Mouse (Mus musculus): ENCODE data around the gene Gpx1.
"Not testable (repeated sequence)": the region's sequence is repeated elsewhere in the genome, so short reads cannot be mapped to it uniquely, and the experiment has no call there.

Gene Gpx1

DNA sequence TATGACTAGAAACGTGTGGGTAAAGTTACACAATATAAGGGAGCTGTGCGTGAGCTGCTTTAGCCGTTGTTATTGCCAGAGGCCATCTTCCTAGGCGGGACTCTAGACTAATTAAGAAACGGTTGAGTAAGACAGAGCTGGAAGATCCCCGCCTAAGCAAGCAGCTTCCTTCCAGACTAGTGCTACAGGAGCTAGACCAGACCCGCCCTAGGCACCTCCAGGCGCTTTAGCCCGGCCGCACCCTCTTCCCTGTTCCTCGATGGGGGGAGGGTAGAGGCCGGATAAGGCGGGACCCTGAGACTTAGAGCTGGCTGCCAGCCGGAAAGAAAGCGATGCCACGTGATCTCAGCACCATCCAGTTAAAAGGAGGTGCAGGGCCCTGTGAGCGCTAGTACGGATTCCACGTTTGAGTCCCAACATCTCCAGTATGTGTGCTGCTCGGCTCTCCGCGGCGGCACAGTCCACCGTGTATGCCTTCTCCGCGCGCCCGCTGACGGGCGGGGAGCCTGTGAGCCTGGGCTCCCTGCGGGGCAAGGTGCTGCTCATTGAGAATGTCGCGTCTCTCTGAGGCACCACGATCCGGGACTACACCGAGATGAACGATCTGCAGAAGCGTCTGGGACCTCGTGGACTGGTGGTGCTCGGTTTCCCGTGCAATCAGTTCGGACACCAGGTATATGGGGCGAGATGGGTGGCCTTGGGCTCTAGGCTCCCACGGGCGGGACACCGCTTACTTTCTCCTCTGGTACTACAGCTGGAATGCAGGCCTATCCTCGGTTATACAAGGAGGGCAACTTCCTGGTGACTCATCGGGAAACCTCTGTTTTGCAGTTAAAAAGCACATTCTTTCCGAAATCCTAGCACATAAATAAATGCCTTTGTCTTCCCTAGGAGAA lies at the start of gene Gpx1:
TSS of gene Gpx1 (plus strand) at position 18 of the 896 bp plus-strand sequence.
- peak; percentile 89 to 95 for DNase-seq (ENCODE audit: low spot score in 2 of 2)

DNA sequence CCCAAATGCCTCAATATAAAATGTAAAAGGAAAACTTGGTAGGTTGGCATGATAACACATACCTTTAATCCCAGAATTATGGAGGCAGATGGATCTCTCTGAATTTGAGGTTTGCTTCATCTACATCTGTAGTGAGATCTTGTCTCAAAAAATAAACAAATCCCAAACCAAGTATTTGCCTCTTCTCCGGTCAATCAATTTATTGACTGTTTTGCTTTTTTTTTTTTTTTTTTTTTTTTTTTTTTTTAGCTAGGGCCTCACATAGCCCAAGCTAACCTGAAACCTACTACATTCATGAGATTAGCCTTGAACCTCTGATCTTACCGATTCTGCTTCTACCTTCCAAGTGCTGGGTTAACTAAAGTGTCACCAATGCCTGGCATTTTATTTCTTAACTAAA lies 49.4 kb upstream of the Gpx1 start:
- DNase-seq (ENCODE audit: low spot score in 2 of 2) = no peak

DNA sequence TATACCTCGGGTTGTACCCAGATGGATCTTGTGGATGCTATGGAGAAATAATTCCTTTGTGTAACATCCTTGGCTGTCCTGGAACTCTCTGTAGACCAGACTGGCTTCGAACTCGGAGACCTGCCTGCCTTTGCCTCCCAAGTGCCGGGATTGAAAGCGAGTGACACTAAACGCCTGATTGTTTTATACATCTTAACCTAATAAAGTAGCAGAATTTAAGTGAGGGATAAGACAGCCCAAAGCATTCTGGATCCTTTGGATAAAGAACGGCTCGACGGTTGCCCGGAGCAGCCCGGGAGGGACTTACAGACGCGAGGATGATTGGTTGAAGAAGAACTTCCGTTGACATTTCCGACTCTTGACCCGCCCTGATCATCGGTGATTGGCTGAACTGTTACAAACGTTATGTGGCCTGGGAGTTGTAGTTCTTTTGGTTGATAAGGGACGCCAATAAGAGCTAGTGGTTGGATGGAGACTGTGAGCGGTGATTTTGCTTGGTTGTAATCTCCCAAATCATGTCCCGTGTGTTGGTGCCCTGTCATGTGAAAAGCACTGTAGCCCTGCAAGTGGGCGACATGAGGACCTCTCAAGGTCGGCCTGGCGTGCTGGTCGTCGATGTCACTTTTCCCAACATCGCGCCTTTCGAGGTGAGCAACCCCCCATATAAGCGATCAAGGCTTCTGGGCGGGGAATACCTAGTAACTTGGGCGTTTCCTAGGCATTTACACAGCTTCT lies 48.5 kb upstream of the Gpx1 start, which contains the start of gene Nicn1:
TSS of gene Nicn1 (plus strand) at position 414 of the 735 bp plus-strand sequence.
- DNase-seq (ENCODE audit: low spot score in 2 of 2) = peak; percentile 84 to 90

DNA sequence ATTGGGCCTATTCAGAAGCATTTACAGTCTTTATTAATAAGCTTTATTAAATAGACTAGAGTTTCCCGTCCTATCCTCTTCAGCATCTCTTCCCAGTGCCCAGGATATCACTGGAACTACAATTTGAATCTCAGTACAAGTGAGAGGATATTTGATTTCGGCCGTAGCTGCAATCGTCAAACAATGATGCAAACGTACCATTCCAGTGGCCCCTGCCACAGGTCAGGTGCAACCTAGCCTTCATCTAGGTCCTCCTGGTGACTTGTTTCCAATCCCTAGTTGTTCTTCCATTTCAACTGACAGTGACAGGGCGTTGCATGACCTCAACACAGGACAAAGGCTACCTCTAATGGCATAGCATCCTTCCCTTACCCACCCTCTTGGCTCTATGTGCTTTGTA lies 47.9 kb upstream of the Gpx1 start:
- no peak for DNase-seq (ENCODE audit: low spot score in 2 of 2)

DNA sequence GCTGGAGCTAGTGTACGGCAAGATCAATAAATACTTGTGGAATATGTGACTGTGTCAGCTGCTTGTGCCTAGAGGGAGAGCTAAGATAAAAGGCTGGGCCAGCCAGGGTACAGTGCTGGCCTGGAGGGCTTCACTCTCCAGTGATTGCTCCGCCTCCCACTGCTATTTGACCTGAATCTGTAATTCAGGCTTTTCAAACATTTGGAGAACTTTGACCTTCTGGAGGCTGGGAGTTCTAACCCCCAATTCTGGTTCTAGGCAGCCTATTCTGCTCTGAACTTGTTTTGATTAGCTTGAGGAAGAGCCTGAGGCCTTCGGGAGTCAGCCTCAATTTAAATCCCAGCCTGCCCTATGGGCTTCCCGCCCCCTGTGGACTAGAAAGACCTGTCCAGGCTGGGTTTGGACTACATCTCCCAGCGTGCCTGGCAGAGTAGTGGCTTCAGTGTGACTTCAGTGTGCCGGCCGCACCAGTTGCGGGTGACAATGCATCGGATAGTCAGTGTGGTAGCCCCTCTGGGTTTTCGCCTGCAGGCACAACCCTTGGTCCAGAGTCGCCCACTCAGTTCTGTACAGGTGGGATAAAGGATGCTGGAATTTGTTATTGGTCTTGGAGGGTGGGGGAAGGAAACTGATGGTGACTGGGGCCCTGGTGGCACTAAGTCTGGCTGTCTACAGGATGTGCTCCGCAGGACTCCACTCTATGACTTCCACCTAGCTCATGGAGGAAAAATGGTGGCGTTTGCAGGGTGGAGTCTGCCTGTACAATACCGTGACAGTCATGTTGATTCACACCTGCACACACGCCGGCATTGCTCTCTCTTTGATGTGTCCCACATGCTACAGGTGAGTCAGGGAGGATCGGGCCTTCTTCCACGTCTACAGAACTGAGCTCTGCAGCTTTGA lies 42.0 kb upstream of the Gpx1 start, which contains the start of gene Amt:
TSS of gene Amt (plus strand) at position 401 of the 903 bp plus-strand sequence.
- DNase-seq (ENCODE audit: low spot score in 2 of 2) = peak; percentile 51 to 56

DNA sequence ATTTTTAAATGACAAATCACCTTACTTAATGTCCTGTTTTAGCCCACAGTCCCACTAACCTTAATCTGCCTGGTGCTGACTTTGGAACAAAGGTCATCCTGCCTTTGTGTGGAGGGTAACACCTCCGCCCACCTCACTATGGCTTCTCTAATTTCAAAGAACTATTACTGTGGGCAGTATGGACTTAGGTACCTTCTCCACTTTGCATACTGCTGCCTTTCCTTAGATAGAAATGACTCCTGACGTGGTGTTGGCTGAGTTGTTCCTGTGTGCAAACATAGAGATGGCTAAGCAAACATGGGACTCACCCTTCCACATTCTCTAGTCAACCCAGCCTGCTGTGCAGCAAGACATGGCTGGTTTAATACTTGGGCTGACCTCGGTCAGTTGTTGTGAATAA lies 36.9 kb upstream of the Gpx1 start:
- peak; percentile 35 to 39 for DNase-seq (ENCODE audit: low spot score in 2 of 2)

DNA sequence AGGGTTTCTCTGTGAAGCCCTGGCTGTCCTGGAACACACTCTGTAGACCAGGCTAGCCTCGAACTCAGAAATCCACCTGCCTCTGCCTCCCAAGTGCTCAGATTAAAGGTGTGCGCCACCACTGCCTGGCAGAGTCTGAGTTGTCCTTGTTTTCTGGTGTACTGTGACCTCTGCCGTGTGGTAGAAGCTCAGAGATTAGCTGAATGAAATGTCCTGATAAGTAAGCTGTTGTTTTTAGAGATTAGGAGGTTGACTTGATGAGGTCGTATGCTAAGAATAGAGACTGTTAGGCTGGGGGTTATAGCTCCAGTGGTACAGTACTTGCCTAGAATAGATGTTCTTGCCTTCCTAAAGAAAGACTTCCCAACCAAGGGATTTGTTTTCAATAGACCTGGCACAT lies 34.0 kb upstream of the Gpx1 start:
- no peak for DNase-seq (ENCODE audit: low spot score in 2 of 2)

DNA sequence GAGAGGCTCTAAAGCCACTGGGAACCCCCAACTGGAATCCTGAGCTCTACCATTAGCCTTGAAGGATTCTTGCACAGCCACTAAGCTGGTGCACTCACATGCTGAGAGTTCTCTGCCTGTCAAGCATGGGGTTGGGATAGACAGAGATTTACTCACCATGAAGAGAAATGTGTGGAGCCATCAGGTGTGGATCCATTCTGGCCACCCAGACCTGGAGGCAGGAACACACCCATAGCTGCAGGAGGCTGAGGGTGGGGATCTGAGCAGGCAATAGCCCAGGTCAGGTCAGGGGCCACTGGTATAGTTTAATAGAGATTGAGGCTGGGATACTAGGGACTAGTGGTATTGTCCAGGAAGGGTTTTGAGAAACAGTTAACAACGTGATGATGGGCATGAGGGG lies 33.5 kb upstream of the Gpx1 start:
- no peak for DNase-seq (ENCODE audit: low spot score in 2 of 2)

DNA sequence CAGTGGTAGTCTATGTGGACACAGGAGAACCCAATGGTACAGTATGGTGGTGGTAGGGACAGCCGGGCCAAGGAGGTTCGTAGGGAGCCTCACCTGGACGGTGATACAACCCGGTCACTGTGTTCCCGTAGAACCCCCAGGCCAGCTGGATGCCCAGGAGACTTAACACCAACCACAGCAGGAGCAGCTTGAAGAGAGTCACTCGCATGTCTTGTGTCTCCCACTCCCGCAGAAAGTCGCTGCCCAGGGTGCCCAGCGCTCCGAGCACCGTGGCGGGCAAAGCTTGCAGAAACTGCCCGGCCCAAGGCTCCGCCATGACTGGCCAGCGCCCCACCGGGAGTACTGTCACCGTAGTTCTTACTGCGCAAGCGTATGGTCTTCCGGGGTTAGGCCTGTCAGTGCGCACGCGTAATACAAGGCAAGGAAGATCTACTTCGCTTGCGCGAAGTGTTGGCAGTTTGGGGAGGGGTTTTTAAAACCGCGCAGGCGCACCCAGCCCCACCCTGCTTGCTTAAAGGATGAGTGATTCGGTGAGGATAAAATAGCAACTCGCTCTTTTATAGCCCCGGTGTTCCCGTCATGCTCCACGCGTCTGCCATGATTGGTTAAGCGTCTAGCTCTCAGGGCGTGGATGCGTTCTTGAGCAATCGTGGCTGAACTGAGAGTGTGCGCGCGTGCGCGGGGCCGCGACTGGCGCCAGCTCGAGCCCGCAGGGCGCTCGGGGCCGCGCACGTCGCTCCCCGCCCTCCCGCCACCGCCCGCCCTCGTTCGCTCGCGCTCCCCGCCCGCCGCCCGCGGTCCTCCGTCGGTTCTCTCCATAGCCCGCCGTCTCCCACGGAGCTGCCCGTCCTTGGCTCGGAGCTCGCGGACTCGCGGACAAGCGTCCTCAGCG lies 32.8 kb upstream of the Gpx1 start, which contains the start of the genes Rhoa and Tcta:
TSS of gene Rhoa (plus strand) at position 501 of the 892 bp plus-strand sequence.
TSS of gene Tcta (minus strand) at position 532 of the 892 bp plus-strand sequence.
- peak; percentile 95 to 98 for DNase-seq (ENCODE audit: low spot score in 2 of 2)

DNA sequence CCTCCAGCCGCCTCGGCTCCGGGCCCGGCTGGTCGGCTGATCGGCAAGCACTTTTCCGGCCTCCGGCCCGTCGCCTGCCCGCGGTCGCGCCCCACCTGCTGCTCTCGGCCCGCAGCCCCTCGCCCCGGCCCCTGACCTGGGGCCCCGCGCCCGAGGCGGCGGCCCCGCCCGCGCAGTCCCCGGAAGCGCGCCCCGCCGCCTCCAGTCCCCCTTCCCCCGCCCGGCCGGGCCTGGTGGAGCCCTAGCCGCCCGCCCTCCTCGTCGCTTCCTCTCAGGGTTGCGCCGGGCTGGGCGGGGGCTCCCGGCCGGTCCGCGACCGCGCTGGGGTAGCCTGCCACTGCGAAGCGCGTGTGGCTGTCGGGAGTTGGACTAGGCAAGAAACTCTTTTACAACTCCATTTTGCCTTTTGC lies 32.1 kb upstream of the Gpx1 start:
- peak; percentile 65 to 80 for DNase-seq (ENCODE audit: low spot score in 2 of 2)

DNA sequence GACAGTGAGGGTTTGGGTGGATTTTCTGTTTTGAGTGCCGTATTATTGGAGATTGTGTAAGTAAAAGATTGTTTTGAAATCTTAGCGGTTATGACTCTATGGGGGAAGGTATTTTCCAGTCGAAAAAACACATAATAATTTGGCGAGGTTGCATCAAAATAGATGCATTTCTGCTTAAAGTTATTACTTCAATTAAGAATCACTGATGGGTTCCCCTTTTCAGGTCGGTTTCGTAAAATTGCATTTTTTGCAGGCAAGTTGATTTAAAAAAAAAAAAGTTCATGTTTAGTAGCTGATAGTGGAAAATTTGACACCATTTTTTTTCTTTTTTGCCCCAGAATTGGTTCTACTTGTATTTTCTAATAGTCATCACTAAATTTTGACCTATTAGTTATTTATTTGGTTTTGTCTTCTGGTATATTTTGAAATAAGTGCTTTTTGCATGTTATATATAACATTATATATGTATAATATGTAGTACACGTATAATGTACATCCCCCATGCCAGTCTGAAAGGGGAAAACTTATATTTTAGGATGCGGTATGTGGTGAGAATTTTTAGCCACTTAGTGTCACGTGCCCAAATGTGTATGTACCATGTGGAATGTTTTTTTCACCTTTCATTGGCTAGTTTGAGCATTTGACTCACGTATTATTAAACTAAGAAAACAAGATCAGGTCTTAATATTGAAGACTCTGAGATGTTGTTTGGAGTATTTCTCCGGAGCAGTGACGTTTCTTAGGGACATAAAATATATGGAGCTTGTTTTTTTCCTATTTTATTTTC lies 31.5 kb upstream of the Gpx1 start:
- no peak for DNase-seq (ENCODE audit: low spot score in 2 of 2)

DNA sequence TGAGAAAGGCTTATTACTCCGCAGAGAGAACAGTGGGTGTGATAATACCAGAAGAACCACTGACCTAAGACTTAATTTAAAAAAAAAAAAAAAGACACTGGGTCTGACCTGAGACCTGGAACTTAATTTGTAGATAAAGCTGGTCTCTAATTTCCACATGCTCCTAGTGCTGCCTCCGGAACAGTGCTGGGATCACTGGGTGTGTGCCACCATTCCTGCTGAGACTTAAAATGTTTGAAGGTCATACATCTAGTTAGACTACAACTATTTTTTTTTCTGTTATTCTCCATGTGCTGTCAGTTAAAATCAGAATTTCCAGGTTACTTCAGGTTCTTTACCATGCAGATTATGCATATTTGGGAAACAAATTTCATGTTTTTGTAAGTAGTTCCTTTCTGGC lies 30.6 kb upstream of the Gpx1 start:
- DNase-seq (ENCODE audit: low spot score in 2 of 2) = no peak

DNA sequence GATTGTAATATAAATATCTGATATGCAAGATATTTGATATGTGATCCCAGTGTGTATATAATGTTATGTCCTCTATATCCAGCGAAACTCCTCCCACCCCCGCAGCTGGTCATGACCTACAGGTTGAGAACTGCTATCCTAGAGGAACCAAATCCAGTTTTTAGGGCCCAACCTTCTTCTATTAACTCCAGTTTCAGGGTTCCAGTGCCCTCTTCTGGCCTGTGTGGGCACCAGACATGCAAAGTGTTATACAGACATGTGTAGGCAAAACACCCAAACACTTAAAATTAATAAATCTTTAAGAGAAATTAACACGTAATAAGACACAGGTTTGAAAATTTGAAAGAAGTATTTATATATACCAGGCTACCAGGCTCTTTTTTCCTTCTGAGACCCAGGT lies 21.1 kb upstream of the Gpx1 start:
- no peak for DNase-seq (ENCODE audit: low spot score in 2 of 2)

DNA sequence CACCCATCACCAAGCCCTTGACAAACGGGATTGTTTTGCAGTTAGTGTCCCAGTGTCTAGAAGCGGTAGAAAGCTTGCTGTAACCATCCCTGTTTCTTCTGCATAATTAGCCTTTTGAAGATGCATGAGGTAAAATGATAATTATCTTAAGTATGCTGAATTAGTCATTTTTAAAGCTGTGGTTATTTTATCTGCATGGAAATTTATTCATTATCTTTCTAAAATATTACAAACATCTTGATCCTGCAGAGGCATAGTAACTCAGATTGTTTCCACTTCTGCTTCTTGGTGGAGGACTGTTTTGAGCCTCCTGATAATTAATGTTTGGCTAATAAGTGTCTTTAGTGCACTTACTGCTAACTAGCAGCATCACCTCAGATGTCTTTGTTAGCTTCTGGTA lies 20.2 kb upstream of the Gpx1 start:
- DNase-seq (ENCODE audit: low spot score in 2 of 2) = no peak

DNA sequence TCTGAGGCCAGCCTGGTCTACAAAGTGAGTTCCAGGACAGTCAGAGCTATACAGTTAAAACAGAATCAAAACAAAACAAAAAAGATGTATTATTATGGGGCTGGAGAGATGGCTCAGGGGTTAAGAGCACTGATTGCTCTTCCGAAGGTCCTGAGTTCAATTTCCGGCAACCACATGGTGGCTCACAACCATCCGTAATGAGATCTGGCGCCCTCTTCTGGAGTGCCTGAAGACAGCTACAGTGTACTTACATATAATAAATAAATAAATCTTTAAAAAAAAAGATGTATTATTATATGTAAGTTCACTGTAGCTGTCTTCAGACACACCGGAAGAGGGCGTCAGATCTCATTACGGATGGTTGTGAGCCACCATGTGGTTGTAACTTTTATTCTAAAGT lies 16.6 kb upstream of the Gpx1 start:
- DNase-seq (ENCODE audit: low spot score in 2 of 2) = not testable (repeated sequence)

DNA sequence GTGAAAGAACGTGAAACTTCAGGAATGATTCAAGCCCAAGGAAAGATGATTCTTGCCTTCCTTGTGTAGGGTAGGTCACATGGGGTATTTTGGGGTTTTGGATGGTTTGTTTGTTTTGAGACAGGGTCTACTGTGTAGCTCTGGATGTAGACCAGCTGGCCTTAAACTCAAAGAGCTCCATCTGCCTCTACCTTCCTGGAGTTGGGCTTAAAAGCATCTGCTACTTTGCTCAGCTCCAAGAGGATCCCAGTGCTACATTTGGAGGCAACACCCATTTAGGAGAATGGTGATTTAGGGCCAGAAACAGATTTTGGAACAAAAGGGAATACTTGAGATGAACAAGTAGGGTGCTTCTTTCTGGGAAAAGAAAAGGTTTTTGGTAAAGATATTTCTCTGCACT lies 13.9 kb upstream of the Gpx1 start:
- DNase-seq (ENCODE audit: low spot score in 2 of 2) = no peak

DNA sequence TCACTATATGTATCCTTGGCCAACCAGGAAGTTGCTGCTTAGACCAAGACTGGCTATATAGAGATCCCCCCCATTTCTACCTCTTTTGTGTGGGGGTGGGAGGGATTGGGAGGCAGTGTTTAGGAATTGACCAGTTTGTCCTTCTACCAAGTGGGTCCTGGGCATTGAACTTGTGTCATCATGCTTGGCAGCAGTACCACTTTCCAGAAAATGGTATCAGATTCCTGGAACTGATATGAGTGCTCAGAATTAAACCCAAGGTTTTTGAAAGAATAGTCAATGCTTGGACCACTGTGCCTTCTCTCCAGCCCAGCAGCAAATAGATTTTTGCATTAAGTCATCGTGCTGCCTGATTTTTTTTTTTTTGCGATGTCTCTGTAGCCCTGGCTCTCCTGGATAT lies 12.9 kb upstream of the Gpx1 start:
- no peak for DNase-seq (ENCODE audit: low spot score in 2 of 2)

DNA sequence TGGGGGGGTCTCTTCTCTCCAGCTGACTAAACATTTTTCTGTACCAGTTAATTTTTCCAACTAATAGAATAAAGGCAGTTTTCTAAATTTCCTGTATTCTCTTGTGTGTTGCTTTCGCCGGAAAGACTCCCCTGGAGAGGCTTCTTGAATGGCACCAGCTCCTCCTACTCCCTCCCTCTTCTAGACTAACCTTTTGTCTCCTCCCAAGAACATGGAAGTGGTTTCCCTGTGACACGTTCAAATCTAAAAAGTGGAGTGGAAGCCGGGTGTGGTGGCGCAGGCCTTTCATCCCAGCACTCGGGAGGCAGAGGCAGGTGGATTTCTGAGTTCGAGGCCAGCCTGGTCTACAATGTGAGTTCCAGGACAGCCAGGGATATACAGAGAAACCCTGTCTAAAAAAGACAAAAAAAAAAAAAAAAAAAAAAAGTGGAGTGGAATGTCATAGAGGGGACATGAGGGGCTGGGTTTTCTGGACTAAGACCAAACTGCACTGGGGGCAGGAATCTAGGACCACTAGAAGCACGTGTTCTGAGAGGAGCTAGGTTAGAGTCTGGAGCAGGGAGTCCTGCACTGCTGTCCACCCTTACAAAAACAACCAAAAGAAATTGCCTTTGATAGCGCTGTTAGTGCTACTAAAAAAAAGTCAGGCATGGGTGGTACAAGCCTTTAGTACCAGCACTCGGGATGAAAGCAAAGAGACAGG lies 704 bp upstream of the Gpx1 start:
- no peak for DNase-seq (ENCODE audit: low spot score in 2 of 2)

DNA sequence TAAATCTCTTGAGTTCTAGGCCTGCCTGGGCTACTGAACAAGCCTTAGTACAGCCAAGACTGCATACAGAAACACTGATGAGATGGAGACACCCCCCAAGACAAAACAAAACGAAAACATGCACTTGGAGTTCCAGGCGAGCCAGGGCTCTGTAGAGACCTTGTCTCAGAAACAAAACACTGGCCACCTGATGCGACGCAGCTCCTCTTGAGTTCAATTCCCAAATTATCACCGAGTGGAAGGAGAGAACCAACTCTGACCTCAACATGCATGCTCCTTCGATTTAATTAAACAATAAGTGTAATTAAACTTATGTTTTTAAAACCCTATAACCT lies 185 bp upstream of the Gpx1 start:
- no peak for DNase-seq (ENCODE audit: low spot score in 2 of 2)

Data from urinary bladder, postnatal 36 days (tissue).